Mouse (Mus musculus) hindbrain, embryonic 11.5 days (tissue): ENCODE data around the gene Rpl31. TPM values are rescaled to one million over a fixed set of nuclear protein-coding genes. Genes with fewer than 3 reads are reported as not detected.

ENCODE experiments used
- ATAC-seq: fragments of 200-750 bp; cut with Nextera tagmentation; 2 replicates; pipeline ENCODE4 v1.8.0; 2017; ENCODE audit warnings: mild to moderate bottlenecking, moderate TSS enrichment, moderate library complexity; ENCODE audit not compliant: low FRiP score
- DNase-seq: peaks from one replicate; pipeline ENCODE4 v3.0.0-alpha.2; 2015; ENCODE audit warnings: low spot score
- H3K27ac ChIP-seq: fragments of 300-500 bp; sonication (generic); 2 replicates; pipeline ENCODE4 v1.5.1; 2014; ENCODE audit warnings: mild to moderate bottlenecking, low read depth, low read length
- H3K27me3 ChIP-seq: fragments of 300-500 bp; sonication (generic); 2 replicates; pipeline ENCODE4 v1.6.1; 2014; ENCODE audit warnings: mild to moderate bottlenecking, low read length, moderate library complexity, mixed read lengths; ENCODE audit not compliant: control insufficient read depth, insufficient read depth
- H3K36me3 ChIP-seq: fragments of 300-500 bp; sonication (generic); 2 replicates; pipeline ENCODE4 v1.6.1; 2014; ENCODE audit warnings: mild to moderate bottlenecking, low read length, moderate library complexity, mixed read lengths; ENCODE audit not compliant: control insufficient read depth, insufficient read depth
- H3K4me1 ChIP-seq: fragments of 300-500 bp; sonication (generic); replicated peaks from 2 replicates; pipeline ENCODE4 v1.6.1; 2014; ENCODE audit warnings: low read length, mixed read lengths; ENCODE audit not compliant: control insufficient read depth, insufficient read depth
- H3K4me2 ChIP-seq: fragments of 300-500 bp; sonication (generic); replicated peaks from 2 replicates; pipeline ENCODE4 v1.6.1; 2014; ENCODE audit warnings: mild to moderate bottlenecking, low read depth, low read length
- H3K4me3 ChIP-seq: fragments of 300-500 bp; sonication (generic); 2 replicates; pipeline ENCODE4 v1.5.1; 2014; ENCODE audit warnings: low read depth, low read length
- H3K9ac ChIP-seq: fragments of 300-500 bp; sonication (generic); 2 replicates; pipeline ENCODE4 v1.6.1; 2014; ENCODE audit warnings: low read depth, low read length
- H3K9me3 ChIP-seq: fragments of 300-500 bp; sonication (generic); 2 replicates; pipeline ENCODE4 v1.6.1; 2016; ENCODE audit warnings: low read length; ENCODE audit not compliant: control insufficient read depth
- WGBS: fragments of 180-500 bp; shearing (Covaris S2); extraction: QIAGEN DNeasy Blood & Tissue Kit; methylation state at CpG from one replicate; pipeline ENCODE4 v1.1.7; 2014; 5-methylcytosine and 5-hydroxymethylcytosine counted together
- polyA plus RNA-seq: library from polyadenylated mRNA; unstranded; fragments of >200 nt; fragmentation: Nextera tagmentation; extraction: Ambion mirVana; gene quantifications from 2 replicates; pipeline ENCODE4 v1.2.1, GENCODE M21; 2014

Gene Rpl31
- polyA plus RNA-seq: 426 and 434 TPM in 2 replicates

DNA sequence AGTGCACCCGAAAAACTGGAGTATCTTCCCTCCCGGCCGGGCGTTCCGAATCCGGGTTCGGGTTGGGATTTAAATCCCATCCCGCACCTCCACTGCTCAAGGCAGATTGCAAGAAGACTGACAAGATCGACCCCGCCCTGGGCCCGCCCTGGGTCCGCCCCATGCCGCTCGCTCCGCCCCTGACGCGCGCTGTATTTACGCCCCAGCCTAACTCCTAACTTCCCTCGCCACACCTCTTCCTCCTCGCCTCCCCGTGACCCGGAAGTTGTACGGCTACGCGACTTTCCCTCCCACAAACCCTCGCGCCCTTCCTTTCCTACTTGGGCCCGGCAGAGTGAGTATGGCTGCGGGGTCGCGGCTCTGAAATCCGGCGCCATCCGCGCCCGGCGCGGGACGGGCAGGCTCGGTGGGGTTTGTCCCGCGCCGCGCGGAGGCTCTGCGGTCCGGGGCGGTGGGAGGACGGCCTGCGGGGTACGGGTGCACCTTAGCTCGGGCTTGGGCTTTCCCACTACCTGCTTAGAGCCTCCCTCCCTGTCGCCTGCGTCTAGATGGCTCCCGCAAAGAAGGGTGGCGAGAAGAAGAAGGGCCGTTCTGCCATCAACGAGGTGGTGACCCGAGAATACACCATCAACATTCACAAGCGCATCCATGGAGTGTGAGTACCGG, at the start of gene Rpl31:
Gene Rpl31, plus strand, starts transcription at position 242 of the 666 bp plus-strand sequence.
- DNase-seq (peak; percentile 98), ATAC-seq (peak; percentile 99)
- Histone ChIP-seq H3K27ac (peak within 1 kb of the TSS; percentile 90), H3K9ac (peak within 1 kb of the TSS; percentile 99), H3K4me2 (peak within 1 kb of the TSS; percentile 50), H3K27me3 (no peaks in the 10 kb centered on the region), H3K9me3 (no peaks in the 10 kb centered on the region), H3K4me1 (0 out of 2 replicates have a peak, but pooled peaks cover 3% of the 10 kb centered on the region), H3K4me3 (peak within 1 kb of the TSS; percentile 92), H3K36me3 (peaks cover 14% of the 10 kb centered on the region)
- under 1% methylated on average over 58 of the region's 62 CpGs for WGBS

DNA sequence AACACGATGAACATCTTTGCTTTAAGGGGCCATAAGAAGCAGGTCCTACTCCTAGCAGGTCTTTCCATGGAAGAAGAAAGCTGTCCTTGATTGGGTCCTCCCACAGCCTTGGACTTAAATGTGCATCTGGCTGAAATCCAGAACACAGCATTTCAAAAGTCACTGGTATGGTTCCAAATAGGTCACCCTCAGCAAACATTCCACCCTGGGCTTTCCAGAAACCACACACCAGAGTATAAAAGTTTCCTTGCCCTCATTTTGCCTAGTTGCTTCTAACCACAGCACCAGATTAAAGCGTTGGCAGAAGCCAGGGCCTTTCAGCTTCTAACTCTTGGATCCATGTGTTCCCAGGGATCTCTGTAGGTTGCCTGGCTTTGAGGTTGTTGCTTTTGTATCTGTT, 49.7 kb upstream of the Rpl31 start:
- no peak for DNase-seq
- Histone ChIP-seq H3K27ac (no peak overlapping the region), H3K4me2 (no peak overlapping the region), H3K27me3 (no peaks in the 10 kb centered on the region), H3K36me3 (no peaks in the 10 kb centered on the region), H3K9me3 (no peaks in the 10 kb centered on the region), H3K9ac (no peak overlapping the region), H3K4me1 (no peaks in the 10 kb centered on the region), H3K4me3 (no peak overlapping the region)
- 87% methylated on average over 2 of the region's 2 CpGs for WGBS
- ATAC-seq: no peak

DNA sequence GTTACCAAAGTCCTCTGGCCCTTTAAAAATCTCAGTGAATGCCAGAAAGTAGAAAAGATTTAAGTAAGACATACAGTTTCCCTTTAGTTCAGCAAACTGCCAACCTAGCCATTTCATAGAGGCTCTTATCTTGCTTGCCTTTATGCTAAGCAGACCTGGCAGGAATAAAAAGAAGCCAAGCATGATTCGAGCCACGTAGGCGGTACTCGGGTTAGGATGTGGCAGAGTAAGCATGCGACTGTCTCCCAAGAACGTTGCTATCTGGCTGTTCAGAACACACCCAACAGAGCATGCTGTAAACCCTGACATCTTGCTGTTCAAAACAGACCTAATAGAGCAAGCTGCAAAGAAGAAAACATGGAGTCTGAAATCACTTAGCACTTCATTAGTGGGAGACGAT, 48.8 kb upstream of the Rpl31 start:
- ATAC-seq: no peak
- 88% methylated on average over 7 of the region's 7 CpGs for WGBS

DNA sequence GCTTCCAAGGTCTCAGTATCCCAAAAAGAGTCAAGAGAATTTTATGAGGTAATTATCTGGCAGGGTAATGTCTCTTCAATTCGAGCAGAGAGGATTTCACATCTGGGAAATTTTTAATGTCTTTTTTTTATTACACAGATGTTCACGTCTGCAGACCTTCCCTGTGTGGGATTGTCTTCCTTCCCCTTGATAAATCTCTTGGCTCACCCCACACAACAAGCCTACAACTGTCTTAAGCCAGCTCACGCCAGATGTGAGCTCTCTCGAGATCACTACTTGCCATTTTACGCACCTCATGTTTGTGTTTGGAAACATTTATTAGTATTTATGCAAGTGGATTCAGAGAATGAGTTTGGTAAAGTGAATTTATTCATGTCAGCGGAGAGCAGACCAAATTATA, 45.7 kb upstream of the Rpl31 start:
- WGBS: 88% methylated on average over 6 of the region's 6 CpGs

More for the DNA sequence above, 48.8 kb upstream of the Rpl31 start:
- H3K4me2 ChIP-seq: no peak overlapping the region
- no peak overlapping the region for H3K27ac ChIP-seq
- H3K4me1 ChIP-seq: no peaks in the 10 kb centered on the region
- no peak for DNase-seq
- no peaks in the 10 kb centered on the region for H3K9me3 ChIP-seq
- no peak overlapping the region for H3K4me3 ChIP-seq
- no peaks in the 10 kb centered on the region for H3K36me3 ChIP-seq
- H3K9ac ChIP-seq: no peak overlapping the region
- H3K27me3 ChIP-seq: no peaks in the 10 kb centered on the region

DNA sequence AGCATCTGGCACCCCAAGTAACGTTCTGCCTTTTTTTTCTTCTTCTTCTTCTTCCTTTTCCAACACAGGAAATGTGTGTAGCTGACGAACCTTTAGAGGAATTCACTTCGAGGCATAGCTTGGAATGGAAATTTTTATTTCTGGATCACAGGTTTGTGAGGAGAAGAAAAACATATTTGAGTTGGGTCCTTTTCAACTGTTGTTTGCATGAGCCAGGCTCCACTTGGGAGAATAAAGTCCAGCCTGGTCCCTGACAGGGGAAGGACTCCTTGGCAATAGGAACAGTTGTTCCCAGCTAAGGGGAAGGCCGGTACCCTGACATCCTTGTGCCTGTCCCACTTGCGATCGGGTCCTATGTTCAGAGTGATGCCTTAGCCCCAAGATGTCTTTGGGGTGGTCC, 42.4 kb upstream of the Rpl31 start:
- H3K27me3 ChIP-seq: no peaks in the 10 kb centered on the region
- no peak overlapping the region for H3K9ac ChIP-seq
- ATAC-seq: no peak
- 86% methylated on average over 6 of the region's 6 CpGs for WGBS
- H3K9me3 ChIP-seq: no peaks in the 10 kb centered on the region
- no peak overlapping the region for H3K27ac ChIP-seq
- no peak overlapping the region for H3K4me2 ChIP-seq
- H3K4me3 ChIP-seq: no peak overlapping the region
- H3K36me3 ChIP-seq: no peaks in the 10 kb centered on the region
- DNase-seq: no peak
- H3K4me1 ChIP-seq: no peaks in the 10 kb centered on the region

More for the DNA sequence above, 45.7 kb upstream of the Rpl31 start:
- Histone ChIP-seq H3K9me3 (no peaks in the 10 kb centered on the region), H3K4me1 (no peaks in the 10 kb centered on the region), H3K9ac (no peak overlapping the region), H3K4me2 (no peak overlapping the region), H3K36me3 (no peaks in the 10 kb centered on the region), H3K27me3 (no peaks in the 10 kb centered on the region), H3K4me3 (no peak overlapping the region), H3K27ac (no peak overlapping the region)
- no peak for DNase-seq
- no peak for ATAC-seq

DNA sequence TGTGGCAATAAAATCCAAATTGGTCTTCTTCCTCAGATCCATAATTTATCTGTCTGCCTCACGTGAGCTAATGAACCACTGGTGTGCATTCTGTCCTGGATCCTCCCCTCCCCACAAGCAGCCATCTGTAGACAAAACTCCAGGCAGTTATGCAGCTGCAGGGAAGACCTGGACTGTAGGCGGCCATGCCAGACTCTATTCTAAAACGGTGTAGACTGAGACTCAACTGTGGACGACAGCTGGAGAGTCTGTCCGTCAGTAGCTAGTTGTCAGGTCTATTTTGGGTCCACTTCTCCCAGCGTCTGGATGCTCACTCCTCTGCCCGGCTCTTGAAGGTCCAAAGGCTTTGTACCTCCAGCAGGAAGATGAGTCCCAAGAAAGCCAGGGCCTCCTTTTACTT, 40.1 kb upstream of the Rpl31 start:
- Histone ChIP-seq H3K27me3 (no peaks in the 10 kb centered on the region), H3K4me3 (no peak overlapping the region), H3K9me3 (no peaks in the 10 kb centered on the region), H3K4me1 (no peaks in the 10 kb centered on the region), H3K4me2 (no peak overlapping the region), H3K27ac (no peak overlapping the region), H3K36me3 (no peaks in the 10 kb centered on the region), H3K9ac (no peak overlapping the region)
- ATAC-seq (no peak), DNase-seq (no peak)
- WGBS: 81% methylated on average over 7 of the region's 7 CpGs

DNA sequence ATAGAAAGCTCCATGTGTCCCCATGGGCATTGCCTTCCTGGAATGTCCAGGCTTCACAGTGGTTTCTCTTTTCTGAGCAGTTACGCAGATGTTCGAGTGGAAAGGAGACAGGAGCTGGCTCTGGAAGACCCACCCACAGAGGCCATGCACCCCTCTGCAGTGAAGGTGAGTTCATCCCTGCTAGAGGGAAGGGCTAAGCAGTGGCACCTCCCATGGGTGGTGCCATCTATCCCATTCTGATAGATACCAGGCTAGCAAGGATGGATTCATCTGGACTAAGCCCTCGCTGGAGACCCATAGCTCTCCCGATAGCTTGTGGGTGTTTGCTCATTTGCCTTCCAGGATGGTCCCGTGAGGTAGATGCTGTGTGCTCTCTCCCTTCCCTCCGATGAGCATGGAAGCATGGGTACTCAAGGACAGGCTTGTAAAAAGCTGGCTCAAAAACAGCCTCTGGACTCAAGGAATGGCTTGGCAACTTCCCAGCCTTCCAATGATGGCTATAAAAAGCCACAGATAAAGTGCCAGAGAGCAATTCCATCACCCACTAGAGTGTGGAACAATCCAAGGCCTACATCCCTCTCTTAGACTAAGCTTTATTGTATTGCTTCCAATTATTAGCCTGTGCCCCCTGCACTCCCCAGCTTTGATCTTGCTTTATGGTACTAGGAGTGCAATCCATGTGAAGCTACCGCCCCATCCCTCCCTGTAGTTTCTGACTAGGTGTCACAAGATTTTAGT, 36.6 kb upstream of the Rpl31 start:
- H3K36me3 ChIP-seq: no peaks in the 10 kb centered on the region
- WGBS: 89% methylated on average over 7 of the region's 7 CpGs
- no peaks in the 10 kb centered on the region for H3K9me3 ChIP-seq
- H3K27me3 ChIP-seq: 0 out of 2 replicates have a peak, but pooled peaks cover 3% of the 10 kb centered on the region
- no peaks in the 10 kb centered on the region for H3K4me1 ChIP-seq
- DNase-seq (no peak), ATAC-seq (no peak)
- no peak overlapping the region for H3K27ac ChIP-seq
- no peak overlapping the region for H3K9ac ChIP-seq
- no peak overlapping the region for H3K4me2 ChIP-seq
- no peak overlapping the region for H3K4me3 ChIP-seq

DNA sequence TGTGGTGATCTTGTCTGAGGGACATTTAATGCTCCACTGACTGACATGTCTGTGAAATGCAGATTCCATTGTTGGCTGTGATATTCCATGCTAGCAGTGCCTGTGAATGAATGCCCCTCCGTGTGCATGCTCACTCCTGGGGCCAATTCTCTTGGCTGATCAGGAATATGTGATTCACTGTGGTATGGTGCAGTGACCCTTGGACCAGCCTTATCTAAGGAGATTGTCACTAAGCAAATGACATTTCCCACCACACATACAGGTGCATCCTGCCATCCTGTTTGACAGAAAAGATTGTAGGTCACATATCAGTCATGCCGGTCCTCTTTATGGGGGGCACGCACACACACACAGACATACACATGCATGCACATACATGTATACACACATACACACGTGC, 35.2 kb upstream of the Rpl31 start:
- H3K36me3 ChIP-seq: no peaks in the 10 kb centered on the region
- H3K27ac ChIP-seq: no peak overlapping the region
- ATAC-seq: no peak
- no peak overlapping the region for H3K4me3 ChIP-seq
- DNase-seq: no peak
- H3K4me2 ChIP-seq: no peak overlapping the region
- no peaks in the 10 kb centered on the region for H3K9me3 ChIP-seq
- no peaks in the 10 kb centered on the region for H3K4me1 ChIP-seq
- WGBS: 83% methylated on average over 4 of the region's 4 CpGs
- no peak overlapping the region for H3K9ac ChIP-seq
- H3K27me3 ChIP-seq: 0 out of 2 replicates have a peak, but pooled peaks cover 3% of the 10 kb centered on the region
